Mouse (Mus musculus): ENCODE results near the gene Med21.

- no peak for TF ChIP-seq CTCF (IDR thresholded peaks at IDR 0.05; ENCODE audit: low read depth)
- TF ChIP-seq EP300 (IDR thresholded peaks at IDR 0.05; ENCODE audit: low read depth): no peak
Measured at GRCm38 (mm10) chr6:146688861-146689260, 46.5 kb downstream of the Med21 start.

All from liver, embryonic 14.5 days (tissue).